Mouse (Mus musculus) stomach, postnatal 0 days (tissue): ENCODE data around the gene Uba7.

Experiments used
- CTCF ChIP-seq: IDR thresholded peaks from 2 replicates; pipeline ENCODE4 v1.5.1; 2016; ENCODE audit warnings: antibody characterized with exemption, low read depth, mild to moderate bottlenecking, moderate library complexity
- EP300 ChIP-seq: optimal IDR thresholded peaks from 2 replicates; pipeline ENCODE3; 2016; ENCODE audit warnings: antibody characterized with exemption

- TF ChIP-seq CTCF (no peak), EP300 (no peak)
These were observed 39.0 kb upstream of the Uba7 start for GRCm38 (mm10) chr9:107936215-107936822.
